Mouse (Mus musculus): ENCODE results near the gene Slc25a43.

GRCm38 (mm10) chrX:36799131-36799879 lies 55.8 kb downstream of the Slc25a43 start:
- TF ChIP-seq CTCF (IDR thresholded peaks at IDR 0.05; ENCODE audit: low read depth, low read length): no peak
- TF ChIP-seq POLR2A (IDR thresholded peaks at IDR 0.05; ENCODE audit: insufficient read depth, low read length): no peak
- no peak for TF ChIP-seq EP300 (IDR thresholded peaks at IDR 0.05; ENCODE audit: insufficient read depth, low read depth, low read length)
